Mouse (Mus musculus) erythroblast, embryonic 14.5 days (primary cell): ENCODE data around the gene Wnt7a.

Source experiments
- GATA1 ChIP-seq: IDR thresholded peaks from 2 replicates; pipeline ENCODE4 v1.6.1; 2012; ENCODE audit warnings: low read length, inconsistent platforms, mixed read lengths
- TAL1 ChIP-seq: IDR thresholded peaks from 3 replicates; pipeline ENCODE4 v1.6.1; 2012; ENCODE audit warnings: low read length, inconsistent platforms, mixed read lengths

DNA sequence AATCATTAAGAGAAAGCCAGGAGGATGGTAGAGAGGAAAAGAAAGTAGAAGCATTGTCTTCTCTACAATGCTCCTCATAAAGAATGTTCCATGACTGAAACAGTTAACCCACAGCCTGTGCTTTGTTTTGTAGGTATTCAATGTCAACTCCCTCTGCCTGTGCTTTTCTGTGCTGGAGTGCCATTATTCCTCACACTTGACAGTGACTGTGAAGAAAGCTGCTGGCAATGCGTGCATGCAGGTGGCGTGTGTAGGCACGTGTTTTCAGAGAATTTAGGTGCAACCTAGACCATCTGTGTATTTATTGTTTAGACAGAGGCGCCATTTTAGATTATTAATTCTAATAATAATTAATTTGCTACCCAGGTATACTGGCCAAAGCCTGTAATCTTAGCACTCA is 13.0 kb upstream of the Wnt7a start:
- no peak for TF ChIP-seq TAL1
- no peak for TF ChIP-seq GATA1
